Mouse (Mus musculus) liver, embryonic 14.5 days (tissue): Measurements from ENCODE around the gene Chst5. TPM values are rescaled to one million over a fixed set of nuclear protein-coding genes. Genes with fewer than 3 reads are reported as not detected.
"Not testable (repeated sequence)": the region's sequence is repeated elsewhere in the genome, so short reads cannot be mapped to it uniquely, and the experiment has no call there.

Experiments used
- ATAC-seq: fragments of 200-750 bp; cut with Nextera tagmentation; 2 replicates; pipeline ENCODE4 v1.8.0; 2017; ENCODE audit warnings: moderate number of reproducible peaks, mild to moderate bottlenecking, moderate library complexity; ENCODE audit not compliant: insufficient read depth
- DNase-seq, 3 experiments: peaks; one replicate each; pipeline ENCODE4 v3.0.0-alpha.2; 2012 to 2013; ENCODE audit warnings: low read depth in 3 of 3, low spot score in 3 of 3
- H3K27ac ChIP-seq: fragments of 300-500 bp; sonication (generic); 2 replicates; pipeline ENCODE4 v1.5.1; 2014; ENCODE audit warnings: moderate library complexity, mild to moderate bottlenecking, control low read depth, inconsistent platforms
- H3K27me3 ChIP-seq: fragments of 300-500 bp; sonication (generic); 2 replicates; pipeline ENCODE4 v1.6.1; 2014; ENCODE audit warnings: mild to moderate bottlenecking, low read length, moderate library complexity; ENCODE audit not compliant: control insufficient read depth, insufficient read depth
- H3K36me3 ChIP-seq: fragments of 300-500 bp; sonication (generic); replicated peaks from 2 replicates; pipeline ENCODE4 v1.6.1; 2014; ENCODE audit warnings: low read depth; ENCODE audit not compliant: control insufficient read depth, insufficient read depth
- H3K4me1 ChIP-seq, 2 experiments: fragments of 200-500 bp in 1 of 2; fragments of 300-500 bp in 1 of 2; sonication (generic) in 1 of 2; replicated peaks; 2 replicates each; pipeline ENCODE4 v1.6.1; 2012 to 2014; ENCODE audit warnings: antibody characterized with exemption in 1 of 2, inconsistent platforms in 1 of 2, low read length in 1 of 2; ENCODE audit not compliant: control insufficient read depth in 2 of 2, insufficient read depth in 2 of 2
- H3K4me2 ChIP-seq: fragments of 300-500 bp; sonication (generic); 2 replicates; pipeline ENCODE4 v1.6.1; 2014; ENCODE audit warnings: low read depth, mild to moderate bottlenecking, control low read depth, moderate library complexity
- H3K4me3 ChIP-seq, 2 experiments: fragments of 200-500 bp in 1 of 2; fragments of 300-500 bp in 1 of 2; sonication (generic) in 1 of 2; 2 replicates each; pipeline ENCODE4 v1.5.1; 2012 to 2014; ENCODE audit warnings: low read depth in 2 of 2, low read length in 2 of 2, mild to moderate bottlenecking in 2 of 2, control low read depth in 1 of 2, inconsistent platforms in 1 of 2, moderate library complexity in 1 of 2; ENCODE audit not compliant: insufficient read depth in 1 of 2
- H3K9ac ChIP-seq: fragments of 300-500 bp; sonication (generic); replicated peaks from 2 replicates; pipeline ENCODE4 v1.6.1; 2014; ENCODE audit warnings: mild to moderate bottlenecking, control low read depth, moderate library complexity
- H3K9me3 ChIP-seq: fragments of 300-500 bp; sonication (generic); 2 replicates; pipeline ENCODE4 v1.6.1; 2016; ENCODE audit warnings: low read length, mixed read lengths; ENCODE audit not compliant: control insufficient read depth
- CTCF ChIP-seq: IDR thresholded peaks from 2 replicates; pipeline ENCODE4 v1.5.1; 2016; ENCODE audit warnings: antibody characterized with exemption, low read depth, control low read depth
- EP300 ChIP-seq: IDR thresholded peaks from 2 replicates; pipeline ENCODE4 v1.6.1; 2016; ENCODE audit warnings: antibody characterized with exemption, low read depth
- WGBS: fragments of 180-500 bp; shearing (Covaris S2); extraction: QIAGEN DNeasy Blood & Tissue Kit; methylation state at CpG from one replicate; pipeline ENCODE4 v1.1.7; 2014; ENCODE audit not compliant: insufficient replicate concordance; 5-methylcytosine and 5-hydroxymethylcytosine counted together
- polyA plus RNA-seq, 2 experiments: library from polyadenylated mRNA; depleted of rRNA in 1 of 2; stranded (reverse) in 1 of 2; unstranded in 1 of 2; fragments of >200 nt; fragmentation: Nextera tagmentation in 1 of 2; extraction: Ambion mirVana in 1 of 2; gene quantifications; 2 replicates each; pipeline versions ENCODE4 v1.2.1 to v1.2.3; 2012 to 2014

Chst5 gene
- polyA plus RNA-seq, 2 experiments: 0.03 TPM; not detected in 1

GRCm38 (mm10) chr8:111941101-111941454 lies 30.8 kb upstream of the Chst5 start:
- TF ChIP-seq CTCF: no peak
- TF ChIP-seq EP300: no peak
- DNase-seq (peak in 2 of 3 experiments; percentile 44 to 59), ATAC-seq (peak; percentile 15)
- peak overlapping the region; percentile 95 for H3K9ac ChIP-seq
- H3K4me1 ChIP-seq: peaks cover 16 to 22% of the 10 kb centered on the region in 2 experiments
- peak overlapping the region; percentile 95 for H3K27ac ChIP-seq
- H3K4me2 ChIP-seq: peak overlapping the region; percentile 95
- H3K9me3 ChIP-seq: no peaks in the 10 kb centered on the region
- H3K4me3 ChIP-seq: peak overlapping the region; percentile 83
- no peaks in the 10 kb centered on the region for H3K27me3 ChIP-seq
- under 1% methylated on average over 23 of the region's 23 CpGs for WGBS
- peaks cover 33% of the 10 kb centered on the region for H3K36me3 ChIP-seq

GRCm38 (mm10) chr8:111940171-111941100 lies 30.2 kb upstream of the Chst5 start, which contains the start of gene Gabarapl2:
Gene Gabarapl2 (plus strand): TSS chr8:111940703.
- TF ChIP-seq CTCF: peak; percentile 2; the same call in 1 of the 2 replicates
- no peak for TF ChIP-seq EP300
- no peaks in the 10 kb centered on the region for H3K27me3 ChIP-seq
- peak; percentile 89 for ATAC-seq
- H3K9me3 ChIP-seq: no peaks in the 10 kb centered on the region
- H3K4me2 ChIP-seq: peak within 1 kb of the TSS; percentile 95
- WGBS: under 1% methylated on average over 65 of the region's 65 CpGs
- peak within 1 kb of the TSS; percentile 95 for H3K9ac ChIP-seq
- peak within 1 kb of the TSS; percentile 83 for H3K4me3 ChIP-seq
- H3K36me3 ChIP-seq: peaks cover 27% of the 10 kb centered on the region
- peaks cover 16 to 22% of the 10 kb centered on the region in 2 experiments for H3K4me1 ChIP-seq
- DNase-seq: peak; percentile 94 to 95 (median 94)
- peak within 1 kb of the TSS; percentile 95 for H3K27ac ChIP-seq

- no peaks in the 10 kb centered on the region for H3K9me3 ChIP-seq
- H3K27me3 ChIP-seq: no peaks in the 10 kb centered on the region
- WGBS: 10% methylated on average over 10 of the region's 10 CpGs
- H3K27ac ChIP-seq: peak overlapping the region; percentile 95
- peaks cover 21% of the 10 kb centered on the region for H3K36me3 ChIP-seq
- H3K4me3 ChIP-seq: peak overlapping the region; percentile 83
- peak; percentile 75 to 85 (median 76) for DNase-seq
- H3K4me2 ChIP-seq: peak overlapping the region; percentile 95
- peak; percentile 92 for ATAC-seq
- TF ChIP-seq CTCF (no peak), EP300 (no peak)
- peaks cover 16 to 22% of the 10 kb centered on the region in 2 experiments for H3K4me1 ChIP-seq
- peak overlapping the region; percentile 95 for H3K9ac ChIP-seq
Observed at GRCm38 (mm10) chr8:111939516-111940142, 29.4 kb upstream of the Chst5 start.

GRCm38 (mm10) chr8:111938076-111938985 lies 28.1 kb upstream of the Chst5 start:
- H3K27ac ChIP-seq: peak overlapping the region; percentile 95
- WGBS: 68% methylated on average over 8 of the region's 9 CpGs
- H3K4me2 ChIP-seq: not testable (repeated sequence)

More at GRCm38 (mm10) chr8:111938076-111938985, 28.1 kb upstream of the Chst5 start:
- not testable (repeated sequence) for H3K4me3 ChIP-seq, ATAC-seq, DNase-seq, H3K9me3 ChIP-seq, H3K27me3 ChIP-seq, H3K9ac ChIP-seq
- Histone ChIP-seq H3K36me3 (peaks cover 11% of the 10 kb centered on the region), H3K4me1 (peaks cover 22% of the 10 kb centered on the region in 2 experiments)
